Mouse (Mus musculus) embryonic fibroblast, embryonic 13.5 days (primary cell): ENCODE measurements at regions not wholly inside any gene's neighbourhood (a gene's known extent, or its start where the extent isn't known, plus 50 kb on each side); places are given as distances from the start of the nearest gene placed in this dataset.

Experiments used
- CTCF ChIP-seq: IDR thresholded peaks from 2 replicates; pipeline ENCODE4 v1.5.1; 2011; ENCODE audit warnings: mild to moderate bottlenecking, control low read depth, low read length, moderate library complexity, borderline replicate concordance; ENCODE audit not compliant: insufficient read depth
- POLR2A ChIP-seq: IDR thresholded peaks from 2 replicates; pipeline ENCODE4 v1.6.1; 2011; ENCODE audit warnings: low read depth, mild to moderate bottlenecking, control low read depth, low read length, moderate library complexity

- TF ChIP-seq CTCF (no peak), POLR2A (no peak)
Measured at GRCm38 (mm10) chr16:74520501-74520900, 108.9 kb upstream of the Robo2 start.
